20 mouse cellular contexts compared by ENCODE assay signal in the genomic region with DNA sequence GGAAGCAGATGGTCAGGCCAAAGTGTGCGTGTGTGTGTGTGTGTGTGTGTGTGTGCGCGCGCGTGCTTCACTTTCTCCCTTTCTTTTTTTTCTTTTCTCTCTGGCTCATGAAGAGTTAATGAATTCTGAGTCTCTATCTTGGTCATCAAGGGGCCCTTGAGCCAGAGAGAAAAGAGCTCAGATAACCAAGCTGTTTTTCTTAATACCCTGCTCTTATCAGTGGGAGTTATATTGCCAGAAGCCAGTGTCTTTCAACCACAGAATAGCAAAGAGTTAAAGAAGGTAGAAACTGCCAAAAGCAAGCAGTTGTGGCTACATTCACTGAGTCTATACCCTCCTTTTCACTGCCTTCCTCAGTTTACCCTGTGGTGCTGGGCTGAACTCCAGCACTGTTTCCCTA.
A peak's percentile ranks its signal among the peaks of the same experiment; 100 is the strongest.
DNase-seq lines count a peak whose midpoint lies in the region; ATAC-seq and TF ChIP-seq lines count a peak whose summit lies in the region.
"Had no signal": no experiment of that assay in that cellular context is flagged by ENCODE, and none has a peak within 500 bp of the region (broad histone marks: within the 10 kb centered on the region; RNA-seq: fewer than 3 reads in every experiment).

No protein-coding gene starts in this region.

- peaks cover 34% of the 10 kb centered on the region for H3K4me1 ChIP-seq in liver, embryonic 13.5 days (replicated peaks)
- H3K4me1 ChIP-seq in liver, postnatal 0 days (ENCODE audit: insufficient read depth), result no peaks in the 10 kb centered on the region
- H3K4me1 ChIP-seq: embryonic facial prominence, embryonic 12.5 days; heart, embryonic 13.5 days; hindbrain, embryonic 15.5 days had no signal

- ATAC-seq in liver, embryonic 13.5 days (ENCODE audit: low read depth), result peak; percentile 84
- no peak for ATAC-seq in liver, postnatal 0 days
- ATAC-seq: forebrain, postnatal 0 days had no signal

- H3K27me3 ChIP-seq in liver, embryonic 13.5 days, result no peaks in the 10 kb centered on the region
- no peaks in the 10 kb centered on the region for H3K27me3 ChIP-seq in liver, postnatal 0 days (ENCODE audit: insufficient read depth, low read length)
- H3K27me3 ChIP-seq: CH12.LX; embryonic facial prominence, embryonic 12.5 days; forebrain, embryonic 12.5 days; heart, embryonic 13.5 days; hindbrain, embryonic 15.5 days had no signal

- peak overlapping the region; percentile 66 for H3K27ac ChIP-seq in liver, embryonic 13.5 days
- H3K27ac ChIP-seq in liver, postnatal 0 days (ENCODE audit: low read depth), result no peak overlapping the region
- H3K27ac ChIP-seq: embryonic facial prominence, embryonic 12.5 days; forebrain, embryonic 12.5 days; heart, embryonic 13.5 days; hindbrain, embryonic 15.5 days had no signal

- TF ChIP-seq CTCF in liver, postnatal 0 days (IDR thresholded peaks at IDR 0.05; ENCODE audit: low read depth), result no peak

- DNase-seq in 416B (ENCODE audit: low read depth) (peak; percentile 4), adipocyte (ENCODE audit: low spot score) (no peak)
- DNase-seq in c-Kit-positive CD71-positive TER-119-negative erythroid progenitor cells, embryonic 14.5 days (ENCODE audit: low read depth), result peak; percentile 32
- DNase-seq in liver, embryonic 13.5 days, result peak; percentile 7
- DNase-seq in liver, postnatal 0 days, result no peak
- DNase-seq in kidney, postnatal 4 days, result no peak
- no peak for DNase-seq in kidney, postnatal 14 days
- no peak for DNase-seq in gastrocnemius, postnatal 10 days
- DNase-seq: adrenal gland, postnatal 25 days; cerebellum, adult 11 months; cerebellum, adult 8-10 months; cerebellum, postnatal 14 days; forebrain, postnatal 0 days; gastrocnemius, postnatal 25 days; heart, postnatal 36 days had no signal

- H3K9me3 ChIP-seq in liver, embryonic 13.5 days (replicated peaks), result no peaks in the 10 kb centered on the region
- H3K9me3 ChIP-seq in liver, postnatal 0 days (ENCODE audit: low read length), result no peaks in the 10 kb centered on the region
- H3K9me3 ChIP-seq: embryonic facial prominence, embryonic 12.5 days; forebrain, embryonic 12.5 days; heart, embryonic 13.5 days; hindbrain, embryonic 15.5 days had no signal

- H3K4me2 ChIP-seq in liver, embryonic 13.5 days, result peak overlapping the region; percentile 17; the same call in 1 of the 2 replicates
- no peak overlapping the region for H3K4me2 ChIP-seq in liver, postnatal 0 days (ENCODE audit: low read depth, low read length)
- H3K4me2 ChIP-seq: embryonic facial prominence, embryonic 12.5 days; forebrain, embryonic 12.5 days; heart, embryonic 13.5 days; hindbrain, embryonic 15.5 days had no signal

- WGBS in liver, embryonic 13.5 days (ENCODE audit: insufficient replicate concordance), result 57% methylated on average over 5 of the region's 5 CpGs
- 83% methylated on average over 5 of the region's 5 CpGs for WGBS in liver, postnatal 0 days (ENCODE audit: insufficient replicate concordance)

- peak; percentile 58; the same call in 1 of the 2 replicates for TF ChIP-seq EP300 in liver, postnatal 0 days (IDR thresholded peaks at IDR 0.05; ENCODE audit: low read depth)

- no peaks in the 10 kb centered on the region for H3K36me3 ChIP-seq in liver, embryonic 13.5 days
- H3K36me3 ChIP-seq in liver, postnatal 0 days (replicated peaks; ENCODE audit: insufficient read depth, low read length), result no peaks in the 10 kb centered on the region
- H3K36me3 ChIP-seq: embryonic facial prominence, embryonic 12.5 days; forebrain, embryonic 12.5 days; heart, embryonic 13.5 days; hindbrain, embryonic 15.5 days had no signal

- no peak overlapping the region for H3K9ac ChIP-seq in liver, embryonic 13.5 days
- H3K9ac ChIP-seq in liver, postnatal 0 days (replicated peaks), result no peak overlapping the region
- H3K9ac ChIP-seq: embryonic facial prominence, embryonic 12.5 days; forebrain, embryonic 12.5 days; forebrain, postnatal 0 days; heart, embryonic 13.5 days; hindbrain, embryonic 15.5 days had no signal

- no peak overlapping the region for H3K4me3 ChIP-seq in liver, embryonic 13.5 days (replicated peaks)
- H3K4me3 ChIP-seq in liver, postnatal 0 days (ENCODE audit: low read depth, low read length), result no peak overlapping the region
- H3K4me3 ChIP-seq: embryonic facial prominence, embryonic 12.5 days; forebrain, embryonic 12.5 days; heart, embryonic 13.5 days; hindbrain, embryonic 15.5 days had no signal

Comparison
In these comparisons a context has a peak if more than half of its experiments do, and no peak if none do; other contexts are left out.
1. DNase-seq: peak in 416B (single experiment), c-Kit-positive CD71-positive TER-119-negative erythroid progenitor cells, embryonic 14.5 days (single experiment) and liver, embryonic 13.5 days (single experiment); none in liver, postnatal 0 days (single experiment), kidney, postnatal 4 days (0 of 2), adipocyte (single experiment), kidney, postnatal 14 days (single experiment) and gastrocnemius, postnatal 10 days (single experiment).